Mouse (Mus musculus) spleen, postnatal 10 days (tissue): Measurements from ENCODE around the gene Gm45521.
A peak's percentile ranks its signal among the peaks of the same experiment; 100 is the strongest.
"Not testable (repeated sequence)": the region's sequence is repeated elsewhere in the genome, so short reads cannot be mapped to it uniquely, and the experiment has no call there.

Experiments
- DNase-seq, 2 experiments: peaks; one replicate each; pipeline ENCODE4 v3.0.0; 2021 to 2022; ENCODE audit warnings: low spot score in 2 of 2

Gene Gm45521

GRCm38 (mm10) chr14:7999435-7999834 is 42.3 kb downstream of the Gm45521 start:
- DNase-seq, result no peak

DNA sequence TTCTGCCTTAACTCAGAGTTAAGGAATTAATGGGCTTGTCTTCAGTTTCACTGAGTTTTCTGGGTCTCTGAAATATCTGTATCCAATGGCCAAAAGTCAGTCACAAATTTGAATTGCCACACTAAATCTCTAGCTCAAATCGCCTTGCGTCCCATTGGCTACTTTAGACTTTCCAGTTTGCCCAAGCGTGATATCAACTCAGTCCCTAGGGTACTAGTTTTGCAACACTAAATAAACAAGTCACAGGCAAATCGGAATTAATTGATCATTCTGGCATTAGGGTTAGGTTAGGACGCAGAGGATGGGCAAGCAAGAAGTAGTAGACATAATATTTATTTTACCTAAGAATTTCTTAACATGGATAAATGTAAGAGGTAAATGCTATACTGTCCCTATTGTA is 43.2 kb downstream of the Gm45521 start:
- DNase-seq, result no peak

- DNase-seq, result no peak
Observed at GRCm38 (mm10) chr14:8000831-8001685, 44.0 kb downstream of the Gm45521 start.

GRCm38 (mm10) chr14:8002432-8003092 is 45.5 kb downstream of the Gm45521 start, which contains the start of gene Abhd6:
Gene Abhd6 (plus strand): TSS chr14:8002902.
- DNase-seq, result peak; percentile 29 to 81

DNA sequence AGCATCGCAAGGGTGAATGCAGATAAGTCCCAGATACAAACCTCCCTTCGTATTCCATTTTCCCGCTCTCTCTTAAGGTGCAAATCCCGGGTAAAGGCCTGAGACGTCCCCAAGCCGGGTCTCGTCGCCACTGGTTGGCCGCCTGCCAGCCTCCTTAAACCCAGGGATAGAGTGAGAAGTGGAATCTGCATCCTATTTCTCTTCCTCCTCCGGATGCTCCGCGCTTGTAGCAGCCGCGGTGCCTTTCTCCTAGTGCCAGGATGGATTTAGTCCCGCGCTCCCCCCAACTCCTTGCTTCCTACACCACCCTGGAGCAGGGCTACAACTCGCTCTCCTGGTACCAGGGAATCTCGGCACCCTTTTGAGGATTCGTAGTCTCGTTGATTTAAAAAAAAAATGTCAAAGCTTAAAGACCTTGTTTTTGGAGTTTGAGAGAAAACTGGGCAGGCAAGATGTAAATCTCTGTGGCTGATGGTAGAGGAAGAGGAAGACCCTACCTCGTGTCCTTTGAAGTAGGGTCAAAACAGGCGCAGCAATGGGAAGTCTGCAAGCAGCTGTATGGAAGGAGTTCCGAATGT is 46.1 kb downstream of the Gm45521 start:
- DNase-seq, result peak in 1 of 2 experiments; percentile 23

GRCm38 (mm10) chr14:8003727-8004670 is 46.9 kb downstream of the Gm45521 start:
- DNase-seq, result no peak

- DNase-seq, result not testable (repeated sequence)
Observed at GRCm38 (mm10) chr14:8006061-8006460, 49.0 kb downstream of the Gm45521 start.

- no peak for DNase-seq
Observed at GRCm38 (mm10) chr14:8007084-8007483, 50.0 kb downstream of the Gm45521 start.

GRCm38 (mm10) chr14:8007486-8007885 is 50.4 kb downstream of the Gm45521 start:
- no peak for DNase-seq

GRCm38 (mm10) chr14:8007923-8008322 is 50.8 kb downstream of the Gm45521 start:
- no peak for DNase-seq
